Mouse (Mus musculus): ENCODE results near the gene Phldb2. TPM values are rescaled to one million over a fixed set of nuclear protein-coding genes. Genes with fewer than 3 reads are reported as not detected.

Phldb2 gene
- polyA plus RNA-seq, 1 experiment from 2014 or later, result 6.5 TPM

DNA sequence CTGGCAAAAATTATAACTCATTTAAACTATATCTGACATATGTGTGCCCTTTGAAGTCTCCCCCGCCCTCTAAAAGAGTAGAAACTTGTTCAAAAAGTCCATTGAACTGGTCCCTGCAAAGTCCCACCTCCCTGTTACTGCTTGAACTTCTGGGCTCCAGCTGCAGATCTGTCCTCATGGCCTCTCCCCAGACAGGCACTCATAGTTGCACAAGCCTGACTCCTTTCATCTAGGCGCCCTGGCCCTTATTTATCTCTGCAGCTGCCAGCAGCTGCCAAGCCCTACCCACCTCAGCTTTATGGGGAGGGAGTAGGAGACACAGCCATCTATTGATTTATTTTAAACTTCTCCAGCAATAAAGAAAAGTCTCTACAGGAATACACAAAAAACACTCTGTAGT is 143.2 kb downstream of the Phldb2 start:
- H3K27me3 ChIP-seq (replicated peaks; ENCODE audit: control insufficient read depth, insufficient read depth, low read length), result no peaks in the 10 kb centered on the region
- DNase-seq (ENCODE audit: low spot score) (no peak), ATAC-seq (no peak)
- no peak overlapping the region for H3K4me3 ChIP-seq (ENCODE audit: low read depth, low read length)
- 76% methylated on average over 2 of the region's 2 CpGs for WGBS
- peaks cover 8% of the 10 kb centered on the region for H3K36me3 ChIP-seq (ENCODE audit: control insufficient read depth, insufficient read depth, low read length)
- H3K4me2 ChIP-seq (ENCODE audit: low read length), result no peak overlapping the region
- no peaks in the 10 kb centered on the region for H3K4me1 ChIP-seq (ENCODE audit: control insufficient read depth, insufficient read depth, low read length)
- H3K27ac ChIP-seq (ENCODE audit: low read depth, low read length), result no peak overlapping the region
- H3K9me3 ChIP-seq (replicated peaks; ENCODE audit: control insufficient read depth, low read length), result no peaks in the 10 kb centered on the region
- no peak overlapping the region for H3K9ac ChIP-seq (ENCODE audit: low read length)

- no peaks in the 10 kb centered on the region for H3K4me1 ChIP-seq (ENCODE audit: control insufficient read depth, insufficient read depth, low read length)
- no peak overlapping the region for H3K4me3 ChIP-seq (ENCODE audit: low read depth, low read length)
- no peak overlapping the region for H3K27ac ChIP-seq (ENCODE audit: low read depth, low read length)
- no peak overlapping the region for H3K4me2 ChIP-seq (ENCODE audit: low read length)
- H3K9me3 ChIP-seq (replicated peaks; ENCODE audit: control insufficient read depth, low read length), result no peaks in the 10 kb centered on the region
- peaks cover 11% of the 10 kb centered on the region for H3K36me3 ChIP-seq (ENCODE audit: control insufficient read depth, insufficient read depth, low read length)
- H3K9ac ChIP-seq (ENCODE audit: low read length), result no peak overlapping the region
- ATAC-seq (no peak), DNase-seq (ENCODE audit: low spot score) (no peak)
- no peaks in the 10 kb centered on the region for H3K27me3 ChIP-seq (replicated peaks; ENCODE audit: control insufficient read depth, insufficient read depth, low read length)
- WGBS, result 86% methylated on average over 3 of the region's 3 CpGs
These were observed 148.7 kb downstream of the Phldb2 start for GRCm38 (mm10) chr16:45804708-45805107.

DNA sequence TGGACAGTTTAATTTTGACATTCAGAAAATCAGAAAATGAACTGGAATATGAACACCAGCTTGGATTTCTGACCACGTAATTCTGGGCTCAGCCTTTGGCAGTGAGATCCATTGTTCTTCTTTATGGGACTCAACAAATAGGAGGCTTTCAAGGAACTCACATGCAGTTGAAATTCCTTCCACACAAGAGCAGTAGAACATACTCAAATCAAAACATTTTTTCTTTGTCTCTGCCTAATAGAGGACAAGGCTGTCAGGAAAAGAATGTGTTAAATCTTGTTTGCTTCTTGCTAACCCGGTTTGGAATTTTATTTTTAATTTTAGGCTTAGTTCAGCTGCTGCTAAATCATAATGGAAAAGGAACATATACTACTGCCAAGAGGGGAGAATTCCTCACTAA is 153.0 kb downstream of the Phldb2 start:
- no peak overlapping the region for H3K27ac ChIP-seq (ENCODE audit: low read depth, low read length)
- 0 out of 2 replicates have a peak, but pooled peaks cover 3% of the 10 kb centered on the region for H3K36me3 ChIP-seq (ENCODE audit: control insufficient read depth, insufficient read depth, low read length)
- no peak for DNase-seq (ENCODE audit: low spot score)
- 62% methylated on average over 2 of the region's 2 CpGs for WGBS
- no peak overlapping the region for H3K9ac ChIP-seq (ENCODE audit: low read length)
- no peak for ATAC-seq
- no peaks in the 10 kb centered on the region for H3K27me3 ChIP-seq (replicated peaks; ENCODE audit: control insufficient read depth, insufficient read depth, low read length)
- no peak overlapping the region for H3K4me2 ChIP-seq (ENCODE audit: low read length)
- H3K4me3 ChIP-seq (ENCODE audit: low read depth, low read length), result no peak overlapping the region
- H3K4me1 ChIP-seq (ENCODE audit: control insufficient read depth, insufficient read depth, low read length), result 0 out of 2 replicates have a peak, but pooled peaks cover 2% of the 10 kb centered on the region
- no peaks in the 10 kb centered on the region for H3K9me3 ChIP-seq (replicated peaks; ENCODE audit: control insufficient read depth, low read length)

DNA sequence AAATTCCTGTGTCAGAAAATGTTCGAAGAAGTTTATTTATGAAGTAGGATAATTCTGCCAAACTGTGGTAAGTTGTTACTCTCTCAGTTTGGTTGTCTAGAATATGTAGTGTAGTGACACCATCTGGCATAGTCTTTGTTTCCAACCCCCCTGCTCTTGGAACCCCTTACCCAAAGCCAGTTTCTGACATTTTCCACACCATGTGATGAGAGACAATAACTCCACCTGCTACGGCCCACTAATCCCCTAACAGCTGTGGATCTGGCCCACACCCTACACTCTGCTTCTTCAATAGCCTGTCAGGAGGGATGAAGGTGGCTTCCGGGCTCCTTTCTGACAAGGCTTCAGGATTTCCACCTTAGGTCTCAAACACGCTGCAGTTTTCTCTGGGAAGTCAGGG is 154.2 kb downstream of the Phldb2 start:
- ATAC-seq (peak; percentile 86), DNase-seq (ENCODE audit: low spot score) (peak; percentile 40)
- Histone ChIP-seq H3K36me3 (ENCODE audit: control insufficient read depth, insufficient read depth, low read length) (0 out of 2 replicates have a peak, but pooled peaks cover 3% of the 10 kb centered on the region), H3K27ac (ENCODE audit: low read depth, low read length) (no peak overlapping the region), H3K9ac (ENCODE audit: low read length) (no peak overlapping the region), H3K4me3 (ENCODE audit: low read depth, low read length) (no peak overlapping the region), H3K4me1 (ENCODE audit: control insufficient read depth, insufficient read depth, low read length) (0 out of 2 replicates have a peak, but pooled peaks cover 2% of the 10 kb centered on the region), H3K9me3 (replicated peaks; ENCODE audit: control insufficient read depth, low read length) (no peaks in the 10 kb centered on the region), H3K4me2 (ENCODE audit: low read length) (no peak overlapping the region), H3K27me3 (replicated peaks; ENCODE audit: control insufficient read depth, insufficient read depth, low read length) (no peaks in the 10 kb centered on the region)
- 44% methylated on average over 4 of the region's 4 CpGs for WGBS

GRCm38 (mm10) chr16:45798591-45798990 is 154.8 kb downstream of the Phldb2 start:
- Histone ChIP-seq H3K4me2 (ENCODE audit: low read length) (no peak overlapping the region), H3K9me3 (replicated peaks; ENCODE audit: control insufficient read depth, low read length) (no peaks in the 10 kb centered on the region), H3K27ac (ENCODE audit: low read depth, low read length) (no peak overlapping the region), H3K36me3 (ENCODE audit: control insufficient read depth, insufficient read depth, low read length) (0 out of 2 replicates have a peak, but pooled peaks cover 5% of the 10 kb centered on the region), H3K4me3 (ENCODE audit: low read depth, low read length) (no peak overlapping the region), H3K27me3 (replicated peaks; ENCODE audit: control insufficient read depth, insufficient read depth, low read length) (no peaks in the 10 kb centered on the region), H3K4me1 (ENCODE audit: control insufficient read depth, insufficient read depth, low read length) (0 out of 2 replicates have a peak, but pooled peaks cover 2% of the 10 kb centered on the region), H3K9ac (ENCODE audit: low read length) (no peak overlapping the region)
- WGBS, result 94% methylated on average over 2 of the region's 2 CpGs
- ATAC-seq, result no peak
- no peak for DNase-seq (ENCODE audit: low spot score)

- 67% methylated on average over 2 of the region's 2 CpGs for WGBS
- DNase-seq (ENCODE audit: low spot score), result peak; percentile 28
These were observed 156.6 kb downstream of the Phldb2 start for GRCm38 (mm10) chr16:45796815-45797214.

GRCm38 (mm10) chr16:45795188-45795693 is 158.2 kb downstream of the Phldb2 start:
- H3K27ac ChIP-seq (ENCODE audit: low read depth, low read length), result no peak overlapping the region
- DNase-seq (ENCODE audit: low spot score) (no peak), ATAC-seq (no peak)
- 0 out of 2 replicates have a peak, but pooled peaks cover 2% of the 10 kb centered on the region for H3K4me1 ChIP-seq (ENCODE audit: control insufficient read depth, insufficient read depth, low read length)
- H3K4me2 ChIP-seq (ENCODE audit: low read length), result no peak overlapping the region
- H3K9me3 ChIP-seq (replicated peaks; ENCODE audit: control insufficient read depth, low read length), result no peaks in the 10 kb centered on the region
- 0 out of 2 replicates have a peak, but pooled peaks cover 7% of the 10 kb centered on the region for H3K36me3 ChIP-seq (ENCODE audit: control insufficient read depth, insufficient read depth, low read length)
- H3K27me3 ChIP-seq (replicated peaks; ENCODE audit: control insufficient read depth, insufficient read depth, low read length), result no peaks in the 10 kb centered on the region
- H3K9ac ChIP-seq (ENCODE audit: low read length), result no peak overlapping the region
- H3K4me3 ChIP-seq (ENCODE audit: low read depth, low read length), result no peak overlapping the region
- 93% methylated on average over 5 of the region's 5 CpGs for WGBS

More at GRCm38 (mm10) chr16:45796815-45797214, 156.6 kb downstream of the Phldb2 start:
- no peak overlapping the region for H3K9ac ChIP-seq (ENCODE audit: low read length)
- no peaks in the 10 kb centered on the region for H3K27me3 ChIP-seq (replicated peaks; ENCODE audit: control insufficient read depth, insufficient read depth, low read length)
- H3K36me3 ChIP-seq (ENCODE audit: control insufficient read depth, insufficient read depth, low read length), result 0 out of 2 replicates have a peak, but pooled peaks cover 7% of the 10 kb centered on the region
- ATAC-seq, result peak; percentile 29; the same call in 1 of the 2 replicates
- H3K4me3 ChIP-seq (ENCODE audit: low read depth, low read length), result no peak overlapping the region
- 0 out of 2 replicates have a peak, but pooled peaks cover 2% of the 10 kb centered on the region for H3K4me1 ChIP-seq (ENCODE audit: control insufficient read depth, insufficient read depth, low read length)
- no peak overlapping the region for H3K4me2 ChIP-seq (ENCODE audit: low read length)
- H3K9me3 ChIP-seq (replicated peaks; ENCODE audit: control insufficient read depth, low read length), result no peaks in the 10 kb centered on the region
- no peak overlapping the region for H3K27ac ChIP-seq (ENCODE audit: low read depth, low read length)

DNA sequence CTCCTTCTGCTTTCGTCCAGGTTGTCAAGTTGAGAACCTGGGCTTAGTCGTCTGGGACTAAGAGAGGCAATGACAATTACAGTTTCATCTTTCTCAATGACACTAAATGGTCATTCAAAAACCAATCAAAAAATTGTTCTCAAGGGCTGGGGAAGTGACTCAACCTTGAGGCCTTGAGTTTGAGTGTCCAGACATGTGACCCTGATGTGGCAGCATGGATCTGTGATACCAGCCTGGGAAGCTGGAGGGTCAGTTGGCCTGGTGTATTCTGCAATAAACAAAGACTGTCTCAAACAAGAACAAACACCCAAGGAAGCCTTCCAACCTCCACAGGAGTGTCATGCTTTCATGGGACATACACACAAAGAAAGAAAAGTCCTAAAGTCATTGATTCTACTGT is 160.6 kb downstream of the Phldb2 start:
- H3K9ac ChIP-seq (ENCODE audit: low read length), result no peak overlapping the region
- H3K4me1 ChIP-seq (ENCODE audit: control insufficient read depth, insufficient read depth, low read length), result no peaks in the 10 kb centered on the region
- H3K4me2 ChIP-seq (ENCODE audit: low read length), result no peak overlapping the region
- H3K4me3 ChIP-seq (ENCODE audit: low read depth, low read length), result no peak overlapping the region
- H3K9me3 ChIP-seq (replicated peaks; ENCODE audit: control insufficient read depth, low read length), result no peaks in the 10 kb centered on the region
- 0 out of 2 replicates have a peak, but pooled peaks cover 6% of the 10 kb centered on the region for H3K36me3 ChIP-seq (ENCODE audit: control insufficient read depth, insufficient read depth, low read length)
- H3K27me3 ChIP-seq (replicated peaks; ENCODE audit: control insufficient read depth, insufficient read depth, low read length), result no peaks in the 10 kb centered on the region
- DNase-seq (ENCODE audit: low spot score) (no peak), ATAC-seq (no peak)
- H3K27ac ChIP-seq (ENCODE audit: low read depth, low read length), result no peak overlapping the region
- 94% methylated on average over 2 of the region's 2 CpGs for WGBS

GRCm38 (mm10) chr16:45791286-45791685 is 162.1 kb downstream of the Phldb2 start:
- WGBS, result 65% methylated on average over 5 of the region's 5 CpGs
- no peak overlapping the region for H3K4me2 ChIP-seq (ENCODE audit: low read length)
- no peak overlapping the region for H3K27ac ChIP-seq (ENCODE audit: low read depth, low read length)
- H3K36me3 ChIP-seq (ENCODE audit: control insufficient read depth, insufficient read depth, low read length), result 0 out of 2 replicates have a peak, but pooled peaks cover 8% of the 10 kb centered on the region
- DNase-seq (ENCODE audit: low spot score) (no peak), ATAC-seq (no peak)
- H3K4me1 ChIP-seq (ENCODE audit: control insufficient read depth, insufficient read depth, low read length), result no peaks in the 10 kb centered on the region
- H3K9me3 ChIP-seq (replicated peaks; ENCODE audit: control insufficient read depth, low read length), result no peaks in the 10 kb centered on the region
- H3K4me3 ChIP-seq (ENCODE audit: low read depth, low read length), result no peak overlapping the region
- no peak overlapping the region for H3K9ac ChIP-seq (ENCODE audit: low read length)
- no peaks in the 10 kb centered on the region for H3K27me3 ChIP-seq (replicated peaks; ENCODE audit: control insufficient read depth, insufficient read depth, low read length)

Measured in forebrain, embryonic 14.5 days (tissue).